Mouse (Mus musculus) testis, adult 2 months (tissue): ENCODE results near the gene Gm1123. TPM values are rescaled to one million over a fixed set of nuclear protein-coding genes. Genes with fewer than 3 reads are reported as not detected.

ENCODE experiments used
- H3K27ac ChIP-seq: fragments of 200-500 bp; 2 replicates; pipeline ENCODE4 v1.5.1; 2012; ENCODE audit warnings: low read depth, low read length; ENCODE audit not compliant: control insufficient read depth, insufficient read depth
- H3K27me3 ChIP-seq: fragments of 200-500 bp; 2 replicates; pipeline ENCODE4 v1.6.1; 2012; ENCODE audit warnings: mild to moderate bottlenecking, low read length, moderate library complexity; ENCODE audit not compliant: control insufficient read depth, insufficient read depth
- H3K36me3 ChIP-seq: fragments of 200-500 bp; 2 replicates; pipeline ENCODE4 v1.6.1; 2012; ENCODE audit warnings: mild to moderate bottlenecking, low read length; ENCODE audit not compliant: control insufficient read depth, insufficient read depth
- H3K4me1 ChIP-seq: fragments of 200-500 bp; 2 replicates; pipeline ENCODE4 v1.6.1; 2012; ENCODE audit warnings: low read length; ENCODE audit not compliant: control insufficient read depth, insufficient read depth
- H3K4me3 ChIP-seq: fragments of 200-500 bp; 2 replicates; pipeline ENCODE4 v1.5.1; 2012; ENCODE audit warnings: low read depth, mild to moderate bottlenecking, low read length, moderate library complexity, mixed read lengths; ENCODE audit not compliant: control insufficient read depth
- CTCF ChIP-seq: fragments of 200-500 bp; IDR thresholded peaks from 2 replicates; pipeline ENCODE4 v1.5.1; 2012; ENCODE audit warnings: low read depth, mild to moderate bottlenecking, inconsistent platforms, low read length, moderate library complexity; ENCODE audit not compliant: control insufficient read depth, insufficient read depth, insufficient replicate concordance
- POLR2A ChIP-seq: fragments of 200-500 bp; IDR thresholded peaks from 2 replicates; pipeline ENCODE4 v1.6.1; 2012; ENCODE audit warnings: low read depth, mild to moderate bottlenecking, inconsistent platforms, low read length, moderate library complexity; ENCODE audit not compliant: control insufficient read depth
- polyA plus RNA-seq: library from polyadenylated mRNA; depleted of rRNA; stranded (reverse); fragments of >200 nt; gene quantifications from 2 replicates; pipeline ENCODE4 v1.2.3, GENCODE M21; 2012

Gene Gm1123
- polyA plus RNA-seq, 1 experiment, result not detected

DNA sequence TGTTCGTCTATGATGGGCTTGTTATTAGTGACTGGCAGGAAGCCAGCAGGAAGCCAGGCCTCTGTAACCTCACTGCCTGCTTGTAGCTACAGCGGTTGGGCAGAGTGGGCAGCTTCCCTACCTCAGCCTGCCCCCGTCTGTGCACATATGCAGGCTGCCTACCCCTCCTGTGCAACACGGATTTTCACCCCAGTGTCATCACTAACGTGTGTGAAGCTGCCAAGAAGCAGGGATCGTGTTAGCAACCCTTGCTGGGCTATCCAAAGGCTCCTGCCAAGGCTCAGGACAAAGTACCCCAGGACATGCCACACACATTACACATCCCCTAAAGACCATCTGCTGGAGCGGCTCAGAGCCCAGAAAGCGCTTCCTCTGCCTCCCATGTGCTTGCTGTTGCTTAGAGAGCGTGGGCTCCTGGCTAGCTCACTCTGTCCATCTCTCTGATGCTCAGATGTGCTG is 35.6 kb downstream of the Gm1123 start:
- Histone ChIP-seq H3K27ac (no peak overlapping the region), H3K36me3 (no peaks in the 10 kb centered on the region), H3K4me3 (no peak overlapping the region), H3K4me1 (no peaks in the 10 kb centered on the region), H3K27me3 (no peaks in the 10 kb centered on the region)
- no peak for TF ChIP-seq CTCF
- TF ChIP-seq POLR2A, result no peak

DNA sequence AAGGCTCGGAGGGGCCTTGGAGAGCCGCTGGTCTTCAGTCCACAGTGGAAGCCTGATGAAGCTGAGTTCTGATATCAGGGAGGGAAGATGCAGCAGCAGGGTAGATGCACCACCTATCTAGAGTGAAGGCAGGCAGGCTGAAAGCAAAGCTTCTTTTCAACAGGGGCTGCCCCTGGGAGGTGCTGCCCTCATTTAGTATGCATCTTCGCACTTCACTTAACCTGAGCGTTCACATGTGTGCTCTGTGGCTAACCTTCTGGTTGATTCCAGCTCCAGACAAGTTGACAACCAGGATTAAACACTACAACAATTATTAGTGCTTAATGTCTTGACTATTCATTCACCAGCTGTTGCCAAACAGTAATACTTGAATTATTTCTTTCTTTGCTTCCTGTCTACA is 41.4 kb downstream of the Gm1123 start:
- H3K4me3 ChIP-seq, result no peak overlapping the region
- H3K36me3 ChIP-seq, result no peaks in the 10 kb centered on the region
- no peaks in the 10 kb centered on the region for H3K27me3 ChIP-seq
- no peak overlapping the region for H3K27ac ChIP-seq
- H3K4me1 ChIP-seq, result no peaks in the 10 kb centered on the region
- no peak for TF ChIP-seq POLR2A

DNA sequence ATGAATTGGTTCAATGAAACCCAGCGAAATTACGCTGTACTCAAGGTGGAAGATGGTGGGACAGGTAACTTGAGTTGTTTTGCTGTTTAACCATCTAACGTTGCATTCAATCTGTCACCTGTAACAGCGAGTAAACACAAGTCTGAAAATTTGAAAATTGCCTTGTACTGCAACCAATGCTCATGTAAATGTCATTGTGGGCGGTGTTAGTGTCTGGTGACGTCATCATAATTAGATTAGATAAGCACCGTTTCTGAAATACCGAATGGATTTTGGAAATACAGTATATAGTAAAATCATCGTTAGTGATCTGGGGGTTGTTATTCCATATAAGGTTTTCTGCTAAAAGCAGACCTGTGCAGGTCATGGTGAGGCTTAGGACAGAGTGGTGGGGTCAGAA is 48.4 kb downstream of the Gm1123 start:
- no peak for TF ChIP-seq CTCF
- TF ChIP-seq POLR2A, result no peak
- no peaks in the 10 kb centered on the region for H3K27me3 ChIP-seq
- no peaks in the 10 kb centered on the region for H3K4me1 ChIP-seq
- H3K36me3 ChIP-seq, result no peaks in the 10 kb centered on the region
- H3K27ac ChIP-seq, result no peak overlapping the region
- peak overlapping the region; percentile 14; the same call in 1 of the 2 replicates for H3K4me3 ChIP-seq

DNA sequence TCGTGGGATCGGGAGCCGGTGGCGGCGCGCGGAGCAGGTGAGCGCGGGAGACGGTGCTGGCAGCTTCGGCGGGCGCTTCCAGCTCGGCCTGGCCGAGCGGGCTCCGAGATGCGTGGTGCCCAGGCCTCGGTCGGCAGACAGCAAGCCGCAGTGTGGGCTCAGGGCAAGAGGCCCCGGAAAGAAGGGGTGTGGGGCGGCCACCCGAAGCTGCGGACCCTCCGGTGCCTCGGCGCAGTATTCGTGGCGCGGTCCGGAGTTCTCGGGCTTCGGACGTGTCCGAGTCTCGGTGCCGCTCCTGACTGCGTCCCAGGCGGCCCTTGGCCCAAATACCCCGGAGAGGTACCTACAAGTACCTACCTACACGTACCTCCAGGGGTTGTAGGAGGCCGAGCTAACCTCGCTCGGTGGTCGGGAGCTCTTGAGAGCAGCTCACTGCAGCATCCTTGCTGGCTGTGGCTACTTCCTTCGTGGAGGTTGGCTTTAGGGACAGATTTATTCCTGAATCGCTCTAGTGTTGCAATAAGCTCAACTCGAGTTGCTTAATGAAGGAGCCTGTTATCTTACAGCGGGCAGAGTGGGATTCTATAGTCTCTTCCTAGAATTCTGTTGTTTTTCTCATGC is 48.9 kb downstream of the Gm1123 start:
- Histone ChIP-seq H3K27me3 (no peaks in the 10 kb centered on the region), H3K4me3 (peak overlapping the region; percentile 91), H3K27ac (peak overlapping the region; percentile 46; the same call in 1 of the 2 replicates), H3K4me1 (no peaks in the 10 kb centered on the region), H3K36me3 (no peaks in the 10 kb centered on the region)
- no peak for TF ChIP-seq POLR2A
- TF ChIP-seq CTCF, result no peak

DNA sequence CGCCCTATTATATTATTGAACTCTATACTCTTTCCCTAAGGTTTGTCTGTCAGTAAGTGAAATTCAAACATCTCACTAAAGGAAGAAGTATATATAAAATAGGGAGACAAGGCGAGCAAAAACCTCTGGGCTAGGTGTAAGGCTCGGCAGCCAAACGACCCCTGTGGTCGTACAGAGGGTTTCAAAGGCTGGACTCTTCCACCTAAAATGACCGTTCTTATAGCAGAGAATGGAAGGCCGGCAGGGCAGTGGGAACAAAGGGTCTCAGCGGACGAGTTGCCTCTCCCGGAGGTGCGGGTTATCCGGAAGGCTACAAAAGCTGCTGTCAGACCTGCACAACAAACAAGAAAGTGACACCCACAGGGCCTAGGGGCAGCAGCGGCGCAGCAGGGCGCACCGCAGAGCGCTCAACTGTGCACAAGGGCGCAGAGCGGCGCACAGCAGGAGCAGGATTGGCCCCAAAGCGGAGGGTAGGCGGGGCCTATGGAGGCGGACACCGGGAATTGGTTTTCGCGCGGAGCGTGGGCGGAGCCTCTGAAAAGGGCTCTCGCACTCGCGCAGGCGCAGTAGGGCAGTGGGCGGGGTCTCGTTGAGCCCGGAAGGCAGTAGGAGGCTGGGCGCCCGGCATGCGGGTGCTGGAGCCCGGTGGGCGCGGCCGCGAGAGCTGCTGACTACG is 49.6 kb downstream of the Gm1123 start, which contains the start of gene Faim:
Gene Faim (plus strand): TSS at position 574 of the 676 bp plus-strand sequence.
- TF ChIP-seq POLR2A (peak; percentile 99), CTCF (no peak)
- Histone ChIP-seq H3K4me3 (peak within 1 kb of the TSS; percentile 91), H3K4me1 (no peaks in the 10 kb centered on the region), H3K27ac (peak within 1 kb of the TSS; percentile 90), H3K27me3 (no peaks in the 10 kb centered on the region), H3K36me3 (no peaks in the 10 kb centered on the region)

DNA sequence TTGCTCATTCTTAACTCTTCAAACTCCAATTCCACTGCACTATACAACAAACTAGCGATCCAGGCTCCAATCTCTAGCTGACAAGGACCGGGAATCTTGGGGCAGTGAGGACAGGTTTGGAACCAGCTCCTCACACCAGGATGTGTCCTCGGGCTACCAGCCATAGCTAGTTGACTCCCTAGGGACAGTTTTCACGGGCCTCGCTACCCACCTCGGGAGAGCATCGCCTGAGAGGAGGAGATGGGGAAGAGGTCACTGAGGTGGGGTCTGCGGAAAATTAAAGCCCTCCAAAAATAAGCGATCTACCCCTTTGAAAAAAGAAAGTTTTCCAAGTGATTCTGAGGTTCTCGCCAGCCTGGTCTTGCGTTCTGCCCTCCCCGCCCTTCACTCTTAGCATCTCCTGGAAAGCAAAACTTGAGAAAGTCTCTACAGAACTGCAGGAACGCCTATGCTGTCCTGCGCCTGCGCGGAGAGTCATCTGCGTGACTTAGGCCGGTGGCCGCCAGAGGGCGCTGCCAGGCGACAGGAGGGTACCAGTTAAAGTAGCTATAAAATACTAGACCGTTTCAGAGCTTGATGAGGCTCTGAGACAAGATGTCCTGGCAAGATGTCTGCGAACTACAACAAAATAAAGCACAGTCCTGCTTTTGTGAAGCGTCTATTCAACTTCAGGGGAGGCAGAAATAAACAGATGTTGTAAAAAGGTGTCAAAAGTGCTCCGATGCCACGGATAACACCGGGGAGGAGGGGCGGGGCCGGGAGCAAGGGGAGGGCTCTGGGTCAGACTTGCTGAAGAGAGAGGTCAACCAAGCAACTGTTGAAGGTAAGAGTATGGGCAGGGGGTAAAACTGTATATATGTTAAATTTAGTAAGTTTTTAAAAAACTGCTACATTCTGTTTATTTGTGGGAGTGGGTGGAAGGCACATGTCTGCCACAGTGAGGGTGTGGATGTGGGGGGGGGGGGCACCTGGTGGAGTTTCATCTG is 55.8 kb downstream of the Gm1123 start:
- Histone ChIP-seq H3K4me3 (peak overlapping the region; percentile 85), H3K36me3 (no peaks in the 10 kb centered on the region), H3K4me1 (peaks cover 3% of the 10 kb centered on the region; the same call in 1 of the 2 replicates), H3K27ac (0 out of 2 replicates have a peak overlapping the region, but pooled peaks have one; percentile 63), H3K27me3 (no peaks in the 10 kb centered on the region)
- TF ChIP-seq CTCF, result peak; percentile 97
- TF ChIP-seq POLR2A, result peak; percentile 66

DNA sequence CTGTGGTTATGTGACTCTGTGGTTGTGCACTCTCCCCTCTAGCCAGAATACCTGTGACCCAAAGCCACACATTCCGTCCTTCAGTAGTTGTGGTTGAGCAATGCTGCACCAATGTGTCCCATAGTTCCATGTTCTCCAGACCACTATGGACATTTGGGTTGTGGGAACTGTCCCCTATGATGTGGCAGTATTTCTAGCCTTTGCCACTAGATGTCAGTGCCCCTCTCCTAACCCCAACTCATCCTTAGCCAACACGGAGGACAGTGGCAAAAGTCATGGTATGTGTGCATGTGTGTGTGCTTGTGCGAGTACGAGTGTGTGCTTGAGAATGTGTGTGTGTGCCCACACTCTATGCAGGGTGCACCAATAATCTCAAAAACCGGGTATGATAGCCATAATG is 59.0 kb downstream of the Gm1123 start:
- H3K4me3 ChIP-seq, result no peak overlapping the region
- TF ChIP-seq CTCF (no peak), POLR2A (no peak)
- peaks cover 5% of the 10 kb centered on the region for H3K27me3 ChIP-seq
- peaks cover 8% of the 10 kb centered on the region for H3K4me1 ChIP-seq
- H3K36me3 ChIP-seq, result no peaks in the 10 kb centered on the region
- no peak overlapping the region for H3K27ac ChIP-seq
